Mouse (Mus musculus): ENCODE results near the gene Fndc3b.

Gene Fndc3b

GRCm38 (mm10) chr3:27371725-27372650, 339.1 kb downstream of the Fndc3b start:
- no peak for DNase-seq

- no peak for DNase-seq
Measured at GRCm38 (mm10) chr3:27371276-27371621, 339.9 kb downstream of the Fndc3b start, which contains the start of gene Ghsr. Gene Ghsr (plus strand): TSS chr3:27371351.

DNA sequence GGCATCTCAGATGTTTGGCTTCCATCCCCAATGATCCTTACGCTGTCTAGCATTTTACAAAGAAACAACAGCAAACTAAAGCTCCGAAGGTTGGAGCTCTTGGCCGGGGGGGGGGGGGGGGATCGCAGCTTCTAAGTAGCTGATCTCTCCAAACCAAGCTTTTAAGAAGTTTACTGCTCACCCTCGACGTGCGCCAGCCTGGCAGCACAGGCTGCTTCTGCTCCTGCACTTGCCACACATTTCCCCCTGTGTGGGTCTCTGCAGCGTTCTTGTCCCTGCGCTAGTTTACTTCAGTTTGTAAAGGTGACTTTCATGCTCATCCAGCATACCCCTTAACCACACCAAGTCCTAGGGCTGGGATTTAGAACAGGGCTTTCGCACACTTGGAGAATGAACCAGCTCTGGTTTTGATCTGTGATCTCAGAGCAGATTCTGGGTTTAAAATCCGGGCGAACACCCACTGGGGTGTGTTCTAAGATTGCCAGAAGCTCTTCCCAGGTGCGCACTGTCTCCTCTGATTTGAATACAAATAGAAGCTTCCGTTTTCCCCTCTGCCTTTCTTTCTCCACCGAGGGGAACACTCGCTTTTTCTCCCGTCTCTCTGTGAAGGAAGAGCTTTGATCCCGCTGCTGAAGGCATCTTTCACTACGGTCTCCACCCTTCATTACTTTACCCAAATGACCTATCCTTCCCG, 340.4 kb downstream of the Fndc3b start:
- no peak for DNase-seq

GRCm38 (mm10) chr3:27370125-27370524, 341.0 kb downstream of the Fndc3b start:
- DNase-seq: peak; percentile 66
